Mouse (Mus musculus) left cerebral cortex, adult 2 months (tissue): ENCODE measurements around the gene Nlgn1. TPM values are rescaled to one million over a fixed set of nuclear protein-coding genes. Genes with fewer than 3 reads are reported as not detected.

Source experiments
- DNase-seq, 2 experiments: peaks; one replicate each; pipeline ENCODE4 v3.0.0; 2021 to 2022; ENCODE audit warnings: low spot score in 2 of 2, mixed read lengths in 1 of 2; ENCODE audit errors: extremely low spot score in 1 of 2
- H3K27ac ChIP-seq: fragments of 200-600 bp; 2 replicates; pipeline ENCODE4 v1.8.1; 2022
- H3K4me3 ChIP-seq: fragments of 200-600 bp; 2 replicates; pipeline ENCODE4 v1.8.1; 2022
- CTCF ChIP-seq: fragments of 200-600 bp; IDR thresholded peaks from 2 replicates; pipeline ENCODE4 v1.8.1; 2022; ENCODE audit warnings: antibody characterized with exemption, mild to moderate bottlenecking, moderate library complexity
- intact Hi-C: fragments of 180-260 bp; cut with DNase I; formaldehyde crosslinking; loops from one replicate; pipeline ENCODE4 v1.15.1; 2025
- total RNA-seq, 2 experiments: library from RNA; stranded (reverse); gene quantifications; 2 replicates each; pipeline ENCODE4 v1.2.3; 2021

The Nlgn1 gene
- total RNA-seq, 2 experiments from 2014 or later: 108 to 114 TPM

GRCm38 (mm10) chr3:26023217-26023616, 309.0 kb downstream of the Nlgn1 start:
- H3K4me3 ChIP-seq: no peak overlapping the region
- no peak for DNase-seq
- no peak overlapping the region for H3K27ac ChIP-seq
- no peak for TF ChIP-seq CTCF
- intact Hi-C loops: no loop called here

GRCm38 (mm10) chr3:26021632-26022184, 310.6 kb downstream of the Nlgn1 start:
- intact Hi-C loops: no loop called here
- no peak for TF ChIP-seq CTCF
- no peak for DNase-seq

GRCm38 (mm10) chr3:26011310-26012078, 320.8 kb downstream of the Nlgn1 start:
- no peak overlapping the region for H3K4me3 ChIP-seq
- no peak overlapping the region for H3K27ac ChIP-seq
- intact Hi-C loops: no loop called here
- no peak for TF ChIP-seq CTCF
- no peak for DNase-seq

More at GRCm38 (mm10) chr3:26021632-26022184, 310.6 kb downstream of the Nlgn1 start:
- no peak overlapping the region for H3K27ac ChIP-seq
- no peak overlapping the region for H3K4me3 ChIP-seq

GRCm38 (mm10) chr3:26002863-26003608, 329.2 kb downstream of the Nlgn1 start:
- Histone ChIP-seq H3K4me3 (no peak overlapping the region), H3K27ac (peak overlapping the region; percentile 42)
- intact Hi-C loops: loop anchor here (1.0 to 5.0 kb wide), 2 partner anchors 150 to 351 kb away; no protein-coding TSS in a partner anchor
- DNase-seq: no peak
- no peak for TF ChIP-seq CTCF

- H3K4me3 ChIP-seq: no peak overlapping the region
- TF ChIP-seq CTCF: peak; percentile 70
- intact Hi-C loops: loop anchor here (1.0 to 5.0 kb wide), 2 partner anchors 151 to 350 kb away; no protein-coding TSS in a partner anchor
- H3K27ac ChIP-seq: peak overlapping the region; percentile 42
- DNase-seq: no peak
Observed at GRCm38 (mm10) chr3:26002367-26002766, 329.9 kb downstream of the Nlgn1 start.

GRCm38 (mm10) chr3:25967546-25967945, 364.7 kb downstream of the Nlgn1 start:
- intact Hi-C loops: no loop called here
- Histone ChIP-seq H3K4me3 (no peak overlapping the region), H3K27ac (no peak overlapping the region)
- DNase-seq: no peak
- TF ChIP-seq CTCF: no peak

- Histone ChIP-seq H3K4me3 (no peak overlapping the region), H3K27ac (no peak overlapping the region)
- no peak for DNase-seq
- TF ChIP-seq CTCF: no peak
- intact Hi-C loops: no loop called here
Observed at GRCm38 (mm10) chr3:25964237-25964636, 368.0 kb downstream of the Nlgn1 start.

- intact Hi-C loops: no loop called here
- DNase-seq: no peak
- Histone ChIP-seq H3K27ac (no peak overlapping the region), H3K4me3 (no peak overlapping the region)
- no peak for TF ChIP-seq CTCF
Observed at GRCm38 (mm10) chr3:25963568-25963967, 368.7 kb downstream of the Nlgn1 start.

GRCm38 (mm10) chr3:25916535-25916934, 415.7 kb downstream of the Nlgn1 start:
- H3K4me3 ChIP-seq: no peak overlapping the region
- H3K27ac ChIP-seq: no peak overlapping the region
- DNase-seq: no peak
- no peak for TF ChIP-seq CTCF
- intact Hi-C loops: no loop called here

- intact Hi-C loops: no loop called here
- TF ChIP-seq CTCF: no peak
- no peak overlapping the region for H3K27ac ChIP-seq
- no peak for DNase-seq
- no peak overlapping the region for H3K4me3 ChIP-seq
Observed at GRCm38 (mm10) chr3:25914365-25915065, 417.7 kb downstream of the Nlgn1 start.

- Histone ChIP-seq H3K4me3 (peak overlapping the region; percentile 21), H3K27ac (peak overlapping the region; percentile 80)
- no peak for TF ChIP-seq CTCF
- peak; percentile 75 to 76 for DNase-seq
- intact Hi-C loops: loop anchor here (10.0 kb wide), 1 partner anchor 218 kb away; no protein-coding TSS in a partner anchor
Observed at GRCm38 (mm10) chr3:25903140-25903809, 429.0 kb downstream of the Nlgn1 start.
